Mouse (Mus musculus) embryonic facial prominence, embryonic 14.5 days (tissue): ENCODE data around the gene Rhof. TPM values are rescaled to one million over a fixed set of nuclear protein-coding genes. Genes with fewer than 3 reads are reported as not detected.

ENCODE experiments used
- ATAC-seq: fragments of 200-750 bp; cut with Nextera tagmentation; 2 replicates; pipeline ENCODE4 v1.8.0; 2017; ENCODE audit warnings: low read depth, moderate number of reproducible peaks, moderate TSS enrichment
- DNase-seq: peaks from one replicate; pipeline ENCODE4 v3.0.0-alpha.2; 2015; ENCODE audit warnings: low spot score
- H3K27ac ChIP-seq: fragments of 300-500 bp; sonication (generic); replicated peaks from 2 replicates; pipeline ENCODE4 v1.5.1; 2014; ENCODE audit warnings: low read depth, mild to moderate bottlenecking, low read length, moderate library complexity
- H3K27me3 ChIP-seq: fragments of 300-500 bp; sonication (generic); replicated peaks from 2 replicates; pipeline ENCODE4 v1.6.1; 2014; ENCODE audit warnings: low read length; ENCODE audit not compliant: control insufficient read depth, insufficient read depth
- H3K36me3 ChIP-seq: fragments of 300-500 bp; sonication (generic); 2 replicates; pipeline ENCODE4 v1.6.1; 2014; ENCODE audit warnings: low read length, mixed read lengths; ENCODE audit not compliant: control insufficient read depth, insufficient read depth
- H3K4me1 ChIP-seq: fragments of 300-500 bp; sonication (generic); 2 replicates; pipeline ENCODE4 v1.6.1; 2014; ENCODE audit warnings: antibody characterized with exemption, low read length; ENCODE audit not compliant: control insufficient read depth, insufficient read depth
- H3K4me2 ChIP-seq: fragments of 300-500 bp; sonication (generic); 2 replicates; pipeline ENCODE4 v1.6.1; 2014; ENCODE audit warnings: low read depth, mild to moderate bottlenecking, low read length, moderate library complexity, mixed read lengths
- H3K4me3 ChIP-seq: fragments of 300-500 bp; sonication (generic); 2 replicates; pipeline ENCODE4 v1.5.1; 2014; ENCODE audit warnings: low read depth, mild to moderate bottlenecking, low read length
- H3K9ac ChIP-seq: fragments of 300-500 bp; sonication (generic); 2 replicates; pipeline ENCODE4 v1.6.1; 2014; ENCODE audit warnings: low read depth, mild to moderate bottlenecking, low read length, moderate library complexity, mixed read lengths
- H3K9me3 ChIP-seq: fragments of 300-500 bp; sonication (generic); 2 replicates; pipeline ENCODE4 v1.6.1; 2016; ENCODE audit warnings: low read length; ENCODE audit not compliant: control insufficient read depth
- WGBS: fragments of 180-500 bp; shearing (Covaris S2); extraction: QIAGEN DNeasy Blood & Tissue Kit; methylation state at CpG from one replicate; pipeline ENCODE4 v1.1.7; 2014; 5-methylcytosine and 5-hydroxymethylcytosine counted together
- polyA plus RNA-seq: library from polyadenylated mRNA; unstranded; fragments of >200 nt; fragmentation: Nextera tagmentation; extraction: Ambion mirVana; gene quantifications from 2 replicates; pipeline ENCODE4 v1.2.1, GENCODE M21; 2014

Rhof gene
- polyA plus RNA-seq, 1 experiment from 2014 or later, result 5.2 TPM

- Histone ChIP-seq H3K4me3 (no peak overlapping the region), H3K27ac (no peak overlapping the region), H3K36me3 (peaks cover 4% of the 10 kb centered on the region; the same call in 1 of the 2 replicates), H3K9ac (no peak overlapping the region), H3K27me3 (no peaks in the 10 kb centered on the region), H3K9me3 (no peaks in the 10 kb centered on the region), H3K4me2 (no peak overlapping the region), H3K4me1 (no peaks in the 10 kb centered on the region)
- DNase-seq (no peak), ATAC-seq (no peak)
- 80% methylated on average over 25 of the region's 25 CpGs for WGBS
Observed at GRCm38 (mm10) chr5:123094238-123094991, 38.1 kb downstream of the Rhof start.

GRCm38 (mm10) chr5:123093077-123093633 lies 39.3 kb downstream of the Rhof start:
- H3K9me3 ChIP-seq, result no peaks in the 10 kb centered on the region
- no peak overlapping the region for H3K4me3 ChIP-seq
- no peak overlapping the region for H3K4me2 ChIP-seq
- ATAC-seq (no peak), DNase-seq (no peak)
- WGBS, result 77% methylated on average over 14 of the region's 14 CpGs
- H3K4me1 ChIP-seq, result no peaks in the 10 kb centered on the region
- no peak overlapping the region for H3K27ac ChIP-seq
- H3K36me3 ChIP-seq, result no peaks in the 10 kb centered on the region
- H3K9ac ChIP-seq, result no peak overlapping the region
- H3K27me3 ChIP-seq, result no peaks in the 10 kb centered on the region

DNA sequence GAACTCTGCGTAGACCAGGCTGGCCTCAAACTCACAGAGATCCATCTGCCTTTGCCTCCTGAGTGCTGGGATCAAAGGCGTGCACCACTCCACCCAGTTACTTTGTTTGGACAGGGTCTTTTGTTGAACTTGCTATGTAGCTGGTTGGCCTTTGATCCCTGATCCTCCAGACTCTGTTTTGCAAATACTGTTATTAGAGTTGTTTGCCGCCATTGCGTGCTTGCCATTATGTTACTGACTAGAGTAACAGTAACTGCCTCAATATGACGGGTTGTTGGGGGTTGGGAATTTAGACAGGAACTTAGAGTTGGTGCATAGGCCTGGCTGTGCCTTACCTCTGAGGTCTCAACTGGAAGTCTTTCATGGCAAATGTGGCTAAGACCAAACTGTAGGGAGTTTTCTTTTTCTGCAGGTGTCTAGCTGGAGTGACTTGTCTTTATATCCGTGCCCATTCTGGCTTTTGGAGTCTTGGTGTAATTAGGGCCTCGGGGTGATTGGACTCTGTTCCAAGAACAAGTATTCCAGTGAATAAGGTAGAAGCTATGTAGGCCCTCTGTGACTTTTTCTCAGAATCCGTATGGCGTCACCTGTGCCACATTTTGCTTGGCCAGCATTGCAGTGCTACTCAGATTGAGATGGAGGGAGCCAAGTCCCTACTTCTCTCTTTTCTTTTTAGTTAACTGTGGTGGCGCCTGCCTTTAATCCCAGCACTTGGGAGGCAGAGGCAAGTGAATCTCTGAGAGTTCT lies 41.8 kb downstream of the Rhof start:
- WGBS, result 85% methylated on average over 10 of the region's 10 CpGs
- ATAC-seq (no peak), DNase-seq (no peak)
- Histone ChIP-seq H3K4me2 (no peak overlapping the region), H3K4me3 (no peak overlapping the region), H3K36me3 (no peaks in the 10 kb centered on the region), H3K27ac (no peak overlapping the region), H3K9me3 (no peaks in the 10 kb centered on the region), H3K4me1 (no peaks in the 10 kb centered on the region), H3K9ac (no peak overlapping the region), H3K27me3 (no peaks in the 10 kb centered on the region)

- Histone ChIP-seq H3K9me3 (no peaks in the 10 kb centered on the region), H3K36me3 (no peaks in the 10 kb centered on the region), H3K4me2 (no peak overlapping the region), H3K4me1 (no peaks in the 10 kb centered on the region), H3K4me3 (no peak overlapping the region), H3K9ac (no peak overlapping the region), H3K27ac (no peak overlapping the region), H3K27me3 (no peaks in the 10 kb centered on the region)
- no peak for ATAC-seq
- no peak for DNase-seq
- WGBS, result 89% methylated on average over 4 of the region's 4 CpGs
Observed at GRCm38 (mm10) chr5:123088784-123089183, 43.7 kb downstream of the Rhof start.

DNA sequence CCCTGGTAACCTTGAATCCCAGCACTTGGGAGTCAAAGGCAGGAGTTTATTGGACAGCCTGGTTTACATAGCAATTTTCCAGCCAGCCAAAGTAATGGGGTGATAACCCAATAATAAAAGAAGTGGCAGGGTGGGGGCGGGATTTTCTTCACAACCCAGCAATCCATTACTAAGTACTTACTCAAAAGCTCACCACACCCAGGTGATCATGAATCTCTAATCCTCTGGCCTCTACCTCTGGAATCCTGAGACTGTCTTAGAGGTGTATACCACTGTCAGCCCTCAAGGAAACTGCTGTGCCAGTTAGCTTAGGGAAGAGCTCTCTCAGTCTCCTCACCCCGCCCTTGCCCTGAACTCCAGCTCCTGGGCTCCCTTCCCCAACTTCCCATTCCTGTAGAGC lies 46.0 kb downstream of the Rhof start:
- no peaks in the 10 kb centered on the region for H3K9me3 ChIP-seq
- DNase-seq, result no peak
- no peaks in the 10 kb centered on the region for H3K27me3 ChIP-seq
- no peak overlapping the region for H3K4me3 ChIP-seq
- 78% methylated on average over 2 of the region's 2 CpGs for WGBS
- no peak overlapping the region for H3K27ac ChIP-seq
- no peaks in the 10 kb centered on the region for H3K4me1 ChIP-seq
- no peak overlapping the region for H3K4me2 ChIP-seq
- H3K36me3 ChIP-seq, result no peaks in the 10 kb centered on the region
- H3K9ac ChIP-seq, result no peak overlapping the region
- no peak for ATAC-seq

DNA sequence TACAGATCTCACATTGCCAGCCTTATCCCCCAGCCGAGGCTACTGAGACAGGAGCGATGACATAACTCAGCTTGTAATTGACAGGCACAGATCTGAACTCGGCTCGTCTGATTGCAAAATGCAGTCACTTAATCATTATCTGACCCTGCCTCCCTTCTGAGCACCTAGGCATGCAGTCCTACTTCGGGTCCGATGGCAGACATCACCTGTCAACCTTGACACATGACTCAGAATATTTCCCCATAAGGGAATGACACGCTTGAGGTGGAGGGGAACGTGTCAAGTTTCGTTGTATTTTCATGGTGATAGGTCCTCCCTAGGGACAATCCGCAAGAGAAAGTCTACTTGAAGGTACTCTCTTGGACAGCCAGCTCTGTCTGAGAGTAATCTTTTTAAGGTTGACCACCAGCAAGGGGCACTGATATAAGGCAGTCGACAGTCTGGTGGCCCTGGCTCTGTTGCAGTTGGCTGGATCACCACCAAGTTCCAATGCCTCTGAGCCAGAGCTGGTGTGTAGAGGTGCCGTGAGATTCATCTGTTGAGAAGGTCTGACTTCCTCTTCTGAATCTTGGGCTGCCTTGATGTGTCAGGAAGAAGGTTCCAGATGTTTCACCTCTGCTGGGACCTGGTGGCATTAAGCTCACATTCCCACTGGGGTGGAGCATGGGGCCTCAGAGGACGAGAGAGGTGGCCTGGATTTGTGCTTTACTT lies 49.0 kb downstream of the Rhof start:
- ATAC-seq (no peak), DNase-seq (no peak)
- no peaks in the 10 kb centered on the region for H3K4me1 ChIP-seq
- 0 out of 2 replicates have a peak, but pooled peaks cover 5% of the 10 kb centered on the region for H3K9me3 ChIP-seq
- no peak overlapping the region for H3K9ac ChIP-seq
- H3K27me3 ChIP-seq, result no peaks in the 10 kb centered on the region
- WGBS, result 65% methylated on average over 13 of the region's 13 CpGs
- H3K4me3 ChIP-seq, result no peak overlapping the region
- no peak overlapping the region for H3K27ac ChIP-seq
- H3K4me2 ChIP-seq, result no peak overlapping the region
- no peaks in the 10 kb centered on the region for H3K36me3 ChIP-seq

- DNase-seq (no peak), ATAC-seq (no peak)
- Histone ChIP-seq H3K4me2 (no peak overlapping the region), H3K36me3 (no peaks in the 10 kb centered on the region), H3K27me3 (no peaks in the 10 kb centered on the region), H3K27ac (no peak overlapping the region), H3K9me3 (0 out of 2 replicates have a peak, but pooled peaks cover 5% of the 10 kb centered on the region), H3K4me3 (no peak overlapping the region), H3K4me1 (peaks cover 13% of the 10 kb centered on the region), H3K9ac (no peak overlapping the region)
- WGBS, result 93% methylated on average over 12 of the region's 13 CpGs
Observed at GRCm38 (mm10) chr5:123080510-123080909, 52.0 kb downstream of the Rhof start.

- Histone ChIP-seq H3K4me3 (no peak overlapping the region), H3K36me3 (no peaks in the 10 kb centered on the region), H3K9ac (no peak overlapping the region), H3K27me3 (no peaks in the 10 kb centered on the region), H3K9me3 (0 out of 2 replicates have a peak, but pooled peaks cover 5% of the 10 kb centered on the region), H3K27ac (peak overlapping the region; percentile 30), H3K4me1 (peaks cover 17% of the 10 kb centered on the region), H3K4me2 (no peak overlapping the region; the same call in 1 of the 2 replicates)
- ATAC-seq (no peak), DNase-seq (no peak)
- WGBS, result 47% methylated on average over 8 of the region's 8 CpGs
Observed at GRCm38 (mm10) chr5:123080041-123080440, 52.5 kb downstream of the Rhof start.
